Mouse (Mus musculus) lung, adult 2 months (tissue): ENCODE results near the gene Arhgap25.

Experiments
- CTCF ChIP-seq: fragments of 200-500 bp; IDR thresholded peaks from 2 replicates; pipeline ENCODE4 v1.5.1; 2011; ENCODE audit warnings: mild to moderate bottlenecking, low read length, control low read depth; ENCODE audit not compliant: insufficient read depth
- POLR2A ChIP-seq: fragments of 200-500 bp; IDR thresholded peaks from 2 replicates; pipeline ENCODE4 v1.6.1; 2011; ENCODE audit warnings: low read depth, mild to moderate bottlenecking, control low read depth, low read length, borderline replicate concordance; ENCODE audit errors: extremely low read depth

- no peak for TF ChIP-seq POLR2A
- no peak for TF ChIP-seq CTCF
These were observed 43.7 kb upstream of the Arhgap25 start for GRCm38 (mm10) chr6:87576648-87577330.
